Mouse (Mus musculus): ENCODE measurements around the gene Cblc.

The Cblc gene

DNA sequence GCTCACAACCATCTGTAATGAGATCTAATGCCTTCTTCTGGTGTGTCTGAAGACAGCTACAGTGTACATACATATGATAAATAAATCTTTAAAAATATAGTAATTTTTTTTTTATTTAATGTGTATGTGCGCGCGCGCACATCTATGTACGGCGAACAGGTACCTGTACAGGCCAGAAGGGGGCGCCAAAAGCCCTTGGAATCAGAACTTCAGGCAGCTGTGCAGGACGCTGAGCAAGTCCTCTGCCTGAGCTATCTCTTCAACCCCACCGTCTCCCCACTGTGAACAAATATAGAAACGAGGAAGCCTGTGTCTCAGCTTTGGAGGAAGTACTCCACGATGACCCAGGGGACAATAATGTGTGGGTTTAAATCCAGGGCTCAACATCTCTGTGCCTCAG, 56.3 kb downstream of the Cblc start:
- no peak for TF ChIP-seq GATA4 (IDR thresholded peaks at IDR 0.05; ENCODE audit: insufficient replicate concordance, low read length)

GRCm38 (mm10) chr7:19738771-19739170, 57.8 kb downstream of the Cblc start:
- TF ChIP-seq GATA4 (IDR thresholded peaks at IDR 0.05; ENCODE audit: insufficient replicate concordance, low read length) = no peak

DNA sequence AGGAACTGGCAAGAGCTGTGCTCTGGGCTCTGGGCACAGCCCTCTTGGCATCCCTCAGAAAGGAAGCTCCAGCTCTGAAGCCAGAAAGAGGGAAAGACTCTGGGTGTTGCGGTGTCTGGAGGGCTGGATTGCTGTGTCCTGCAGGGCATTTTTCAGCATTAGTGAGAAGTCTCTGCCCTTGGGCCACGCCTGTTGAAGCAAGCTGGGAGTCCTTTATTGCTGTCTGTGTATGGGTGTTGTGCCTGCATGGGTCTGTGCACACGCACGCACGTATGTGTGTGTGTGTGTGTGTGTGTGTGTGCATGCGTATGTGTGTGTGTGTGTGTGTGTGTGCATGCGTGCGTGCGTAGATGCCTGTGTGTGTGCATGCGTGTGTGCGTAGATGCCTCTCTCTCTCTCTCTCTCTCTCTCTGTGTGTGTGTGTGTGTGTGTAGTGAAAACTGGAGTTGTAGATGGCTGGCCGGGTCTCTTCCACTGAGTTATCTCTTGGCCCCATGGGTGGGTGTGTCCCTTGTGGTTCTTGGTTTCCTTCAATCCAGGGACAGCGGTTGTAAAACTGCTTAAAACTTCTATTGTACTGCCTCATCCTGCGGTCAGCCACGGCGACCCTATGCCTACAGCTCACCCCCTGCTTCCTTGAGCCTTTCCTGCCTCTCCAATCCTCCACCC, 60.1 kb downstream of the Cblc start:
- TF ChIP-seq GATA4 (IDR thresholded peaks at IDR 0.05; ENCODE audit: insufficient replicate concordance, low read length) = peak; percentile 35; the same call in 1 of the 2 replicates

- no peak for TF ChIP-seq GATA4 (IDR thresholded peaks at IDR 0.05; ENCODE audit: insufficient replicate concordance, low read length)
These were observed 62.4 kb downstream of the Cblc start for GRCm38 (mm10) chr7:19734178-19734666.
